Mouse (Mus musculus) stomach, embryonic 15.5 days (tissue): ENCODE results near the gene Kcnn1. TPM values are rescaled to one million over a fixed set of nuclear protein-coding genes. Genes with fewer than 3 reads are reported as not detected.

Source experiments
- ATAC-seq: fragments of 200-750 bp; cut with Nextera tagmentation; 2 replicates; pipeline ENCODE4 v1.8.0; 2017; ENCODE audit warnings: low read depth, moderate number of reproducible peaks, moderate TSS enrichment; ENCODE audit not compliant: insufficient read depth, low FRiP score
- H3K27ac ChIP-seq: fragments of 300-500 bp; sonication (generic); 2 replicates; pipeline ENCODE4 v1.5.1; 2015; ENCODE audit warnings: mild to moderate bottlenecking, inconsistent platforms
- H3K27me3 ChIP-seq: fragments of 300-500 bp; sonication (generic); replicated peaks from 2 replicates; pipeline ENCODE4 v1.6.1; 2015; ENCODE audit warnings: inconsistent platforms
- H3K36me3 ChIP-seq: fragments of 300-500 bp; sonication (generic); 2 replicates; pipeline ENCODE4 v1.6.1; 2015; ENCODE audit warnings: inconsistent platforms
- H3K4me1 ChIP-seq: fragments of 300-500 bp; sonication (generic); 2 replicates; pipeline ENCODE4 v1.6.1; 2015; ENCODE audit warnings: inconsistent platforms
- H3K4me2 ChIP-seq: fragments of 300-500 bp; sonication (generic); 2 replicates; pipeline ENCODE4 v1.6.1; 2015; ENCODE audit warnings: mild to moderate bottlenecking, inconsistent platforms
- H3K4me3 ChIP-seq: fragments of 300-500 bp; sonication (generic); replicated peaks from 2 replicates; pipeline ENCODE4 v1.5.1; 2015; ENCODE audit warnings: inconsistent platforms
- H3K9ac ChIP-seq: fragments of 300-500 bp; sonication (generic); 2 replicates; pipeline ENCODE4 v1.6.1; 2015; ENCODE audit warnings: inconsistent platforms
- H3K9me3 ChIP-seq: fragments of 300-500 bp; sonication (generic); 2 replicates; pipeline ENCODE4 v1.6.1; 2016; ENCODE audit warnings: inconsistent platforms
- WGBS: fragments of 180-500 bp; shearing (Covaris S2); methylation state at CpG from one replicate; pipeline ENCODE4 v1.1.7; 2015; 5-methylcytosine and 5-hydroxymethylcytosine counted together
- polyA plus RNA-seq: library from polyadenylated mRNA; unstranded; fragments of >200 nt; fragmentation: Nextera tagmentation; extraction: Ambion mirVana; gene quantifications from 2 replicates; pipeline ENCODE4 v1.2.1, GENCODE M21; 2015

The Kcnn1 gene
- polyA plus RNA-seq, 1 experiment from 2014 or later, result 1.5 TPM

DNA sequence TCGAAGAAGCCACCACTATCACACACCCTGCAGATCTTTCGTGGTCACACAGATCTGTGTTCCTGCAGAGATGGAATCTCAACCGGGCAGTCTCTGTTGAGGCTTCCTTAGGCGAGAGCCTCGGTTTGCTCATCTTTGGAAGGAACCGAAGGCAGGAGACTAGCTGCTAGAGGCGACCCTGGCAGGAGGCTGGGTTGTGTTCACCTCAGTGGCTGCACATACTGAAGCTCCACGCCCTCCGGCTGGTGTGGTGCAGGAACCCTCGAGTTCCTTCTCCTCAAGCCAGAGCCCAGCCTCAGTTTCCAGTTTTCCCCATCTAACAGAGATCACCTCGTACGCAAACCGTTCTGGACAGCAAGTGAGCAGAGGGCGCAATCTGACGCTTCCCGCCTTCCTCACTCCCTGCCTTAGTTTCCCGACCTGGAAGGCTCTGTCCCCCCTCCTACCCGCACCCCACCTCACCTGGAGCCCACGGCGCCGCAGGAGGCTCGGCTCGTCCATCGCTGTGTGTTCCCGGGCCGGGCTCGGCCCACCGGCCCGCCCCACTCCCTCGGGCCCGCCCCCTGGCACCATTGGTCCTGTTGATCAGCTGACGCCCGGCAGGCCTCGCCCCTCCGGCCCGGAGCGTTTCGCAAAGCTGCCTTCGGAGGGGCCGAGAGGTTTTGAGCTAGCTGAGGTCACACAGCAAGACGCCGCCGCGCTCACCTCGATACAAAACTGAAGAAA lies 58.4 kb downstream of the Kcnn1 start, which contains the start of gene Mast3:
TSS of gene Mast3 (minus strand) at position 574 of the 726 bp plus-strand sequence.
- peak; percentile 88 for ATAC-seq
- H3K27ac ChIP-seq, result no peak within 1 kb of the TSS
- H3K4me2 ChIP-seq, result peak within 1 kb of the TSS; percentile 81
- H3K9me3 ChIP-seq, result no peaks in the 10 kb centered on the region
- peak within 1 kb of the TSS; percentile 44 for H3K4me3 ChIP-seq
- peaks cover 15% of the 10 kb centered on the region for H3K4me1 ChIP-seq
- WGBS, result 1% methylated on average over 45 of the region's 45 CpGs
- H3K36me3 ChIP-seq, result no peaks in the 10 kb centered on the region
- no peak within 1 kb of the TSS for H3K9ac ChIP-seq
- H3K27me3 ChIP-seq, result peaks cover 15% of the 10 kb centered on the region

DNA sequence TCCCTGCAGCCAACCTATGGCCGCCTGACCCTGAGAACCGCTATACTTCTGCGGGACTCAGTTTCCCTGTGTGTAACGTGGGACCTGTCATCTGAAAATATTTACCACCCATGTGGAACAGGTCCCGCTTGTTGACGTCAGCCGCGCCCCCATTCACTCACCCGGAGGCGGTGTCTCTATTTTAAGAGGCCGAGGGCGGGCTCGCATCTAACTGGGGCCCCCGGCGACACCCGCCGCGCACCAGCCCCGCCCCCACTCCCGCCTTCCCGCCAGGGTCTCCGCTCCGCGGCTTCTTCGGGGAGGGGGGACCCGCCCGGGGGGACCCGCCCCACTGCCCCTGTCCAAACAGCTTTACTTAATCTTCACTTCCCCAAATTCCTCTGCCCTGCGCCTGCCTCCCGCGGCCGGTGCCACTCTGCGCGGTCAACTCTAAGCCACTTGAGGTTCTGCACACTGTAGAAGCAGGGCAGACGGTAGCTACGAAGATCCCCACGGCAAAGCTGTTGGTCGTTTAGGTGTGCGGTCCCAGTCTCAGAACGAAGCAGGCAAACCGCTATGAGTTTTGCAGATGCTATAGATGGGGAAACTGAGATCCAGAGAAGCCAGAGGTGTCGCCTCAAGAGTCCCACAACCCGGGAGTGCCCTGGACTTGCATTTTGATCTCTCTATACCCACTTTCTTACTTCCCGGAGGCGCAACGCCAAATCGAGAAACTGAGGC lies 59.1 kb downstream of the Kcnn1 start:
- no peak overlapping the region for H3K27ac ChIP-seq
- 2% methylated on average over 47 of the region's 47 CpGs for WGBS
- peaks cover 15% of the 10 kb centered on the region for H3K4me1 ChIP-seq
- H3K27me3 ChIP-seq, result peaks cover 22% of the 10 kb centered on the region
- peak overlapping the region; percentile 81 for H3K4me2 ChIP-seq
- H3K9ac ChIP-seq, result no peak overlapping the region
- ATAC-seq, result 0 out of 2 replicates have a peak, but pooled peaks have one; percentile 12
- no peaks in the 10 kb centered on the region for H3K9me3 ChIP-seq
- H3K36me3 ChIP-seq, result no peaks in the 10 kb centered on the region
- peak overlapping the region; percentile 44 for H3K4me3 ChIP-seq

- Histone ChIP-seq H3K27me3 (peaks cover 24% of the 10 kb centered on the region), H3K4me3 (no peak overlapping the region), H3K4me2 (no peak overlapping the region), H3K4me1 (peaks cover 20% of the 10 kb centered on the region), H3K27ac (no peak overlapping the region), H3K9me3 (no peaks in the 10 kb centered on the region), H3K36me3 (no peaks in the 10 kb centered on the region), H3K9ac (no peak overlapping the region)
- WGBS, result 60% methylated on average over 11 of the region's 11 CpGs
- no peak for ATAC-seq
Observed at GRCm38 (mm10) chr8:70802786-70803510, 60.1 kb downstream of the Kcnn1 start.

- no peak for ATAC-seq
- Histone ChIP-seq H3K4me2 (no peak overlapping the region), H3K27me3 (peaks cover 24% of the 10 kb centered on the region), H3K9me3 (no peaks in the 10 kb centered on the region), H3K36me3 (no peaks in the 10 kb centered on the region), H3K27ac (no peak overlapping the region), H3K4me1 (peaks cover 25% of the 10 kb centered on the region), H3K9ac (no peak overlapping the region), H3K4me3 (no peak overlapping the region)
- 74% methylated on average over 1 of the region's 1 CpGs for WGBS
Observed at GRCm38 (mm10) chr8:70801830-70802229, 61.2 kb downstream of the Kcnn1 start.

GRCm38 (mm10) chr8:70801156-70801555 lies 61.9 kb downstream of the Kcnn1 start:
- no peak overlapping the region for H3K4me2 ChIP-seq
- no peak for ATAC-seq
- 23% methylated on average over 15 of the region's 15 CpGs for WGBS
- no peak overlapping the region for H3K27ac ChIP-seq
- peaks cover 30% of the 10 kb centered on the region for H3K4me1 ChIP-seq
- H3K9me3 ChIP-seq, result no peaks in the 10 kb centered on the region
- H3K4me3 ChIP-seq, result no peak overlapping the region
- H3K36me3 ChIP-seq, result no peaks in the 10 kb centered on the region
- H3K27me3 ChIP-seq, result peaks cover 24% of the 10 kb centered on the region
- H3K9ac ChIP-seq, result no peak overlapping the region

- Histone ChIP-seq H3K36me3 (no peaks in the 10 kb centered on the region), H3K4me2 (no peak overlapping the region), H3K27ac (no peak overlapping the region), H3K27me3 (peaks cover 24% of the 10 kb centered on the region), H3K4me1 (peaks cover 27% of the 10 kb centered on the region), H3K4me3 (no peak overlapping the region), H3K9me3 (no peaks in the 10 kb centered on the region), H3K9ac (no peak overlapping the region)
- WGBS, result 54% methylated on average over 10 of the region's 10 CpGs
- no peak for ATAC-seq
Observed at GRCm38 (mm10) chr8:70800648-70801047, 62.4 kb downstream of the Kcnn1 start.

DNA sequence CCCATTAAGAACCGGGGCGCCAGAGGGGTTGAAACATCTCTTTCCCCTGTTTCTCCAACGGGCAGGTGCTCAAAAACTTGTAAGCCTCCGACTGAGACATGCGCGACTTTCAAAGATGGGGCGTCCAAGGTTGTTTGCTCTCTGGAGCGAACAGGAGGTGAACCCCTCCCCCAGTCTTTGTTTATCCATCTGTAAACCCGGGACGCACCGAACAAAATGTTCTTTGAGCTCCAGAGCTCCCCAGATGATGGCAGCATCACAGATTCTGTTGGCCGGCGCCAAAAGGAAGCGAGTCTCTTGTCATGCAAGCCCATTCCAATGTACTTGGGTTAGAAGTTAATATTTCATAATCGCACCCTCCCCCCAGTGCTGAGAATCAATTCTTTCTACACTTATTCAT lies 64.8 kb downstream of the Kcnn1 start:
- Histone ChIP-seq H3K9ac (no peak overlapping the region), H3K4me2 (peak overlapping the region; percentile 94), H3K27me3 (peaks cover 14% of the 10 kb centered on the region), H3K4me1 (peaks cover 18% of the 10 kb centered on the region), H3K27ac (no peak overlapping the region), H3K36me3 (no peaks in the 10 kb centered on the region), H3K9me3 (no peaks in the 10 kb centered on the region), H3K4me3 (peak overlapping the region; percentile 55)
- ATAC-seq, result no peak
- WGBS, result 12% methylated on average over 15 of the region's 15 CpGs

DNA sequence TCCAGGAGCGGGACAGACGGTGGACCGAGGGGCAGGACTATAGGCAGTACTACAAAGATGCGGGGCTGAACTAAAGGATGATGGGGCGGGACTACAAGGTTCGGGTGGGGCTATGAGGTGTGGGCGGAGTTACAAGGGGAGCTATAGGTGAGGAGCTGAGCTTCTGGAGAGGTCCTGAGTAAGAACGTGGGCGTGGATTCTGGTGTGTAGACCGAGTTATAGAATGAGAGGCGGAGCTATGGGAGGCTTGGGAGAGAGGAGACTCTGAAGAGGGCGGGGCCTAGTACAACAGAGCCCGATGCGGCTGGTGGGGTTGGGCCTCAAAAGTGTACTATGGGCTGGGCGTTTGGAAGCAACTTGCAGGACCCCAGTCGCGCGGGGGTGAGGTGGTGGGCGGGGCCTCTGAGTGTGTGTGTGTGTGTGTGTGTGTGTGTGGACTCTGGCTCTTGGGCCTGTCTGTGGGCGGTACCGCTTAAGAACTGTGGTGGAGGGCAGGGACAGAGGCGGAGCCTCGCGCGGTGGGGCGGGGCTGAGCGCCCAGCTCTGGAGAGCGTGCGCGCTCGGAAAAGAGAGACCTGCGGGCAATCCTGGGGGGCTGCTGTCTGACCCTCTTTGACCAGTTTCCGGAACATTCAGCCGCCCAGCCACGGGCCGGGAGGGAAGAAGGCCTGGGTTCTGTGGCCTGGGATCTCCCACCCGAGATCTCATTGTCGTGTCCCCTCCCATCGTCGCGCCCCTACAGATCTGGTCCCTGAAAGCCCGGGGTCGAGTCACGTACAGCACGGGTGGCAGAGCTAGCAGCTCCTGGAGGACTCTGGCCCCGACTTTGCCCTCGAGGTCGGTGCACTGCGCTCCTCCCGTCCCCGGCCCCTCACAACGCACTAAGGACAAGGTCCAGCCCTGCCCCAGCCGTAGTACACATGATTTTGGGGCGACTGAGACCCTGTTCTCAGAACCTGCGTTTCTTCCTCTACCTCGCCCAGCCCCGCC lies 65.7 kb downstream of the Kcnn1 start:
- peak overlapping the region; percentile 54; the same call in 1 of the 2 replicates for H3K27ac ChIP-seq
- H3K27me3 ChIP-seq, result peaks cover 14% of the 10 kb centered on the region
- H3K9ac ChIP-seq, result 0 out of 2 replicates have a peak overlapping the region, but pooled peaks have one; percentile 4
- H3K4me3 ChIP-seq, result peak overlapping the region; percentile 55
- no peaks in the 10 kb centered on the region for H3K36me3 ChIP-seq
- H3K9me3 ChIP-seq, result no peaks in the 10 kb centered on the region
- WGBS, result under 1% methylated on average over 56 of the region's 57 CpGs
- H3K4me2 ChIP-seq, result peak overlapping the region; percentile 94
- peaks cover 26% of the 10 kb centered on the region for H3K4me1 ChIP-seq
- peak; percentile 87 for ATAC-seq

DNA sequence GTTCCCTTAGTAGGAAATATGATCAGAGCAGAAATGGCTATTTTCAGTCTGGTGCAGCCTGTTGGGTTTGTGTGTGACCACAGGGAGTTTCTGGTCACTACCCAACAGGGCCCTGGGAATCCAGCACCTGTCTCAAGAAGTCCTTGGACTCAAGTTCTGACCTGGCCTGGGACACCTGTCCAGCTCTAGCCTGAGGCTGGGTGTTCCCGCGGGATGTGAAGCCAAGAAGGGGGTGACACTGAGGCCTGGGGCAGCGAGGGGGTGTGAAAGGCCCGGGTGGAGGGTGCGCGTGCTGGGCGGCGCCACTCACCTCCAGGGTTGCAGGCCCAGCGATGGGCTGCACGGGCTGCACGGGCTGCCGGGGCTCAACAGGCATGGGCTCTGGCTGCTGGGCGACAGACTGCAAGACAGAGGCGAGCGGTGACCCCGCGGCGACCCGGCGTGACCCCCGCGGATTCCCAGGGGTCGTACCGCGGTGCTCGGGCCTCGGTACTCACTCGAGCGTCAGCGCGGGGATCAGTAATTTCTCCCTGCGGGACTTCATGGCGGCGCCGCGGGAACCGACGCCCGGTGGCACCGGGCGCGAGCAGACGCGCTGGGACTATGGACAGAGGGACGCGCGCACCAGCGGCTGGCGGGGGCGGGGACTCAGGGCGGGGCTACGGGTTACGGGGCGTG lies 66.5 kb downstream of the Kcnn1 start:
- 4% methylated on average over 54 of the region's 54 CpGs for WGBS
- peak overlapping the region; percentile 94 for H3K4me2 ChIP-seq
- H3K36me3 ChIP-seq, result no peaks in the 10 kb centered on the region
- H3K9me3 ChIP-seq, result no peaks in the 10 kb centered on the region
- no peak for ATAC-seq
- peaks cover 14% of the 10 kb centered on the region for H3K27me3 ChIP-seq
- H3K4me3 ChIP-seq, result peak overlapping the region; percentile 55
- peak overlapping the region; percentile 40; the same call in 1 of the 2 replicates for H3K9ac ChIP-seq
- peak overlapping the region; percentile 52 for H3K27ac ChIP-seq
- peaks cover 31% of the 10 kb centered on the region for H3K4me1 ChIP-seq

DNA sequence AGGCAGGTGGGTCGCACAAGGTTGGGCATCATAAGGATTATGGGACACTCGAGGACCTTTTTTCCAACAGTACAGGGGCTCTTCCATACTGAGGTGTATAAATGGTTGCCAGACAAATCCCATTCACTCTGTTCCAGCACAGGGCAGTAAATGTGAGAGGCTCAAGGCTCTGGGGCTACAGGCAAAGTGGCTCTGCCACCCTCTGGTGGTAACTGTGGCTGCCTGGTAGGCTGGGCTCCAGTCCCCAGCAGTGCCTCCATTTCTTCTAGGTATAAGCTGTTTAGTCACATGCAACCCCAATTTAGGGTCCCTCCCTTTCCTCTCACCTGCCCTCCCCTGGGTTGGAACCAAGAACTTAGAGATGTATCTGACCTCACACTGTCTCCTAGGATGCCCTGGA lies 67.7 kb downstream of the Kcnn1 start:
- 87% methylated on average over 2 of the region's 2 CpGs for WGBS
- Histone ChIP-seq H3K9ac (no peak overlapping the region), H3K27ac (peak overlapping the region; percentile 42; the same call in 1 of the 2 replicates), H3K4me2 (peak overlapping the region; percentile 94; the same call in 1 of the 2 replicates), H3K4me1 (peaks cover 43% of the 10 kb centered on the region), H3K27me3 (peaks cover 10% of the 10 kb centered on the region), H3K36me3 (no peaks in the 10 kb centered on the region), H3K4me3 (no peak overlapping the region), H3K9me3 (no peaks in the 10 kb centered on the region)
- no peak for ATAC-seq
